In genomic region chr4:142589084-142589741, GRCm38 (mm10) we compare ENCODE assay signal across 11 mouse cellular contexts.
DNase-seq lines count a peak whose midpoint lies in the region; ATAC-seq lines count a peak whose summit lies in the region.
"Had no signal": no experiment of that assay in that cellular context is flagged by ENCODE, and none has a peak within 500 bp of the region (broad histone marks: within the 10 kb centered on the region; RNA-seq: fewer than 3 reads in every experiment).

No protein-coding gene starts in this region.

- no peak for DNase-seq in forebrain, embryonic 10.5 days (ENCODE audit: extremely low spot score, low spot score)
- DNase-seq in neural tube, embryonic 11.5 days (ENCODE audit: low spot score): no peak
- DNase-seq in neural tube, embryonic 10.5 days (ENCODE audit: extremely low spot score, low spot score): no peak
- peak; percentile 12 to 21 for DNase-seq in kidney, postnatal 4 days
- DNase-seq in adrenal gland, postnatal 4 days (ENCODE audit: low spot score in 2 of 2): no peak
- DNase-seq in thymus, postnatal 25 days: no peak
- DNase-seq: thymus, postnatal 4 days had no signal

- no peaks in the 10 kb centered on the region for H3K36me3 ChIP-seq in forebrain, embryonic 15.5 days
- H3K36me3 ChIP-seq in forebrain, embryonic 10.5 days (replicated peaks): no peaks in the 10 kb centered on the region
- no peaks in the 10 kb centered on the region for H3K36me3 ChIP-seq in neural tube, embryonic 11.5 days (ENCODE audit: control insufficient read depth, insufficient read depth, low read length)
- no peaks in the 10 kb centered on the region for H3K36me3 ChIP-seq in neural tube, embryonic 15.5 days
- H3K36me3 ChIP-seq: limb, embryonic 15.5 days; stomach, embryonic 15.5 days had no signal

- no peak overlapping the region for H3K4me2 ChIP-seq in forebrain, embryonic 15.5 days (replicated peaks)
- no peak overlapping the region for H3K4me2 ChIP-seq in neural tube, embryonic 11.5 days (ENCODE audit: low read depth)
- peak overlapping the region; percentile 46; the same call in 1 of the 2 replicates for H3K4me2 ChIP-seq in neural tube, embryonic 15.5 days
- H3K4me2 ChIP-seq: stomach, embryonic 15.5 days had no signal

- peaks cover 17% of the 10 kb centered on the region for H3K4me1 ChIP-seq in forebrain, embryonic 15.5 days
- H3K4me1 ChIP-seq in forebrain, embryonic 10.5 days: peaks cover 33% of the 10 kb centered on the region
- no peaks in the 10 kb centered on the region for H3K4me1 ChIP-seq in neural tube, embryonic 11.5 days (ENCODE audit: control insufficient read depth, insufficient read depth, low read length)
- peaks cover 28% of the 10 kb centered on the region for H3K4me1 ChIP-seq in neural tube, embryonic 15.5 days

- peak overlapping the region; percentile 70; the same call in 1 of the 2 replicates for H3K27ac ChIP-seq in forebrain, embryonic 15.5 days (replicated peaks)
- H3K27ac ChIP-seq in forebrain, embryonic 10.5 days: no peak overlapping the region
- no peak overlapping the region for H3K27ac ChIP-seq in neural tube, embryonic 11.5 days (ENCODE audit: low read depth, low read length)
- peak overlapping the region; percentile 51; the same call in 1 of the 2 replicates for H3K27ac ChIP-seq in neural tube, embryonic 15.5 days (replicated peaks)
- H3K27ac ChIP-seq: limb, embryonic 15.5 days; stomach, embryonic 15.5 days had no signal

- no peaks in the 10 kb centered on the region for H3K27me3 ChIP-seq in forebrain, embryonic 15.5 days
- peaks cover 8% of the 10 kb centered on the region; the same call in 1 of the 2 replicates for H3K27me3 ChIP-seq in forebrain, embryonic 10.5 days (ENCODE audit: poor library complexity, severe bottlenecking)
- H3K27me3 ChIP-seq in neural tube, embryonic 11.5 days (ENCODE audit: control insufficient read depth, insufficient read depth, low read length): no peaks in the 10 kb centered on the region
- H3K27me3 ChIP-seq in neural tube, embryonic 15.5 days (replicated peaks): no peaks in the 10 kb centered on the region
- H3K27me3 ChIP-seq: limb, embryonic 15.5 days; stomach, embryonic 15.5 days had no signal

- no peak overlapping the region for H3K4me3 ChIP-seq in forebrain, embryonic 15.5 days
- H3K4me3 ChIP-seq in forebrain, embryonic 10.5 days: no peak overlapping the region
- H3K4me3 ChIP-seq in neural tube, embryonic 11.5 days (ENCODE audit: low read depth, low read length): no peak overlapping the region
- H3K4me3 ChIP-seq in neural tube, embryonic 15.5 days (replicated peaks): no peak overlapping the region
- H3K4me3 ChIP-seq: stomach, embryonic 15.5 days had no signal

- H3K9me3 ChIP-seq in forebrain, embryonic 15.5 days: no peaks in the 10 kb centered on the region
- H3K9me3 ChIP-seq in forebrain, embryonic 10.5 days: no peaks in the 10 kb centered on the region
- H3K9me3 ChIP-seq in neural tube, embryonic 11.5 days (ENCODE audit: control insufficient read depth, low read length): no peaks in the 10 kb centered on the region
- H3K9me3 ChIP-seq in neural tube, embryonic 15.5 days (replicated peaks): no peaks in the 10 kb centered on the region
- H3K9me3 ChIP-seq: limb, embryonic 15.5 days; stomach, embryonic 15.5 days had no signal

- 77% methylated on average over 7 of the region's 7 CpGs for WGBS in forebrain, embryonic 15.5 days
- 67% methylated on average over 7 of the region's 7 CpGs for WGBS in forebrain, embryonic 10.5 days
- WGBS in neural tube, embryonic 11.5 days: 59% methylated on average over 7 of the region's 7 CpGs
- whole genome bisulfite sequencing in neural tube, embryonic 15.5 days: 47% methylated on average over 7 of the region's 7 CpGs

- ATAC-seq in forebrain, embryonic 15.5 days (replicated peaks): no peak
- ATAC-seq in neural tube, embryonic 11.5 days (ENCODE audit: insufficient read depth, low FRiP score, low TSS enrichment): 0 out of 2 replicates have a peak, but pooled peaks have one; percentile 29
- ATAC-seq in neural tube, embryonic 15.5 days (ENCODE audit: low FRiP score): no peak

- H3K9ac ChIP-seq in forebrain, embryonic 15.5 days (replicated peaks): no peak overlapping the region
- no peak overlapping the region for H3K9ac ChIP-seq in neural tube, embryonic 11.5 days (ENCODE audit: low read length)
- H3K9ac ChIP-seq in neural tube, embryonic 15.5 days (replicated peaks): no peak overlapping the region
- H3K9ac ChIP-seq: limb, embryonic 15.5 days; stomach, embryonic 15.5 days had no signal

Comparison
In these comparisons a context has a peak if more than half of its experiments do, and no peak if none do; other contexts are left out.
1. H3K27ac ChIP-seq: peak in forebrain, embryonic 15.5 days (single experiment) and neural tube, embryonic 15.5 days (single experiment); none in forebrain, embryonic 10.5 days (single experiment) and neural tube, embryonic 11.5 days (single experiment).
2. DNase-seq: peak in kidney, postnatal 4 days (2 of 2); none in forebrain, embryonic 10.5 days (single experiment), neural tube, embryonic 11.5 days (single experiment), neural tube, embryonic 10.5 days (single experiment), adrenal gland, postnatal 4 days (0 of 2) and thymus, postnatal 25 days (single experiment).